Mouse (Mus musculus): ENCODE data around the gene Ube2i.

GRCm38 (mm10) chr17:25318354-25318753 lies 43.9 kb upstream of the Ube2i start, which contains the start of gene Prss29:
- TF ChIP-seq CTCF (IDR thresholded peaks at IDR 0.05; ENCODE audit: extremely low read depth, insufficient read depth, insufficient read length, insufficient replicate concordance) (no peak), POLR2A (IDR thresholded peaks at IDR 0.05; ENCODE audit: low read depth, low read length) (no peak)
